Mouse (Mus musculus) MEL (cell line): ENCODE measurements around the gene Hpd. TPM values are rescaled to one million over a fixed set of nuclear protein-coding genes. Genes with fewer than 3 reads are reported as not detected.
A peak's percentile ranks its signal among the peaks of the same experiment; 100 is the strongest.

ENCODE experiments used
- DNase-seq: peaks from one replicate; pipeline ENCODE4 v3.0.0; 2011; ENCODE audit warnings: low read depth, low spot score
- H3K27ac ChIP-seq: 2 replicates; pipeline ENCODE4 v1.5.1; 2012; ENCODE audit warnings: low read depth, mild to moderate bottlenecking, control low read depth, low read length, moderate library complexity; ENCODE audit not compliant: control insufficient read depth
- H3K27me3 ChIP-seq, 2 experiments: fragments of 150-350 bp in 1 of 2; sonication (generic) in 1 of 2; 2 replicates each; pipeline ENCODE4 v1.6.1; 2012; ENCODE audit warnings: low read length in 2 of 2, mild to moderate bottlenecking in 2 of 2, improper control_type of control experiment in 1 of 2, moderate library complexity in 1 of 2; ENCODE audit not compliant: insufficient read depth in 2 of 2, control insufficient read depth in 1 of 2
- H3K36me3 ChIP-seq, 2 experiments: 2 replicates each; pipeline ENCODE4 v1.6.1; 2012 to 2014; ENCODE audit warnings: low read length in 2 of 2, improper control_type of control experiment in 1 of 2, inconsistent platforms in 1 of 2, mild to moderate bottlenecking in 1 of 2; ENCODE audit not compliant: insufficient read depth in 2 of 2, control insufficient read depth in 1 of 2
- H3K4me1 ChIP-seq, 2 experiments: fragments of 150-350 bp in 1 of 2; sonication (generic) in 1 of 2; 2 replicates each; pipeline ENCODE4 v1.6.1; 2012; ENCODE audit warnings: low read length in 2 of 2, improper control_type of control experiment in 1 of 2, mild to moderate bottlenecking in 1 of 2; ENCODE audit not compliant: insufficient read depth in 2 of 2, control insufficient read depth in 1 of 2
- H3K4me3 ChIP-seq, 2 experiments: fragments of 150-350 bp in 1 of 2; sonication (generic) in 1 of 2; 2 replicates each; pipeline ENCODE4 v1.5.1; 2012; ENCODE audit warnings: low read depth in 2 of 2, low read length in 2 of 2, mild to moderate bottlenecking in 2 of 2, moderate library complexity in 2 of 2, control low read depth in 1 of 2, improper control_type of control experiment in 1 of 2; ENCODE audit not compliant: control insufficient read depth in 1 of 2, insufficient read depth in 1 of 2
- H3K79me2 ChIP-seq: 2 replicates; pipeline ENCODE4 v1.6.1; 2012; ENCODE audit warnings: mild to moderate bottlenecking, low read length, moderate library complexity; ENCODE audit not compliant: control insufficient read depth, poor library complexity, insufficient read depth
- H3K9ac ChIP-seq: 2 replicates; pipeline ENCODE4 v1.6.1; 2012; ENCODE audit warnings: low read depth, mild to moderate bottlenecking, control low read depth, low read length, moderate library complexity; ENCODE audit not compliant: control insufficient read depth, poor library complexity, severe bottlenecking
- H3K9me3 ChIP-seq: fragments of 150-350 bp; sonication (generic); replicated peaks from 2 replicates; pipeline ENCODE4 v1.6.1; 2012; ENCODE audit warnings: mild to moderate bottlenecking, low read length, improper control_type of control experiment, moderate library complexity; ENCODE audit not compliant: insufficient read depth
- CHD2 ChIP-seq: IDR thresholded peaks from 2 replicates; pipeline ENCODE4 v1.6.1; 2011; ENCODE audit warnings: low read length, improper control_type of control experiment
- ELF1 ChIP-seq: IDR thresholded peaks from 2 replicates; pipeline ENCODE4 v1.6.1; 2014; ENCODE audit warnings: low read depth, mild to moderate bottlenecking, inconsistent platforms, low read length, improper control_type of control experiment, moderate library complexity
- EP300 ChIP-seq, 2 experiments: IDR thresholded peaks; 2 replicates each; pipeline ENCODE4 v1.6.1; 2011; ENCODE audit warnings: improper control_type of control experiment in 2 of 2, low read length in 2 of 2, low read depth in 1 of 2, mild to moderate bottlenecking in 1 of 2
- ETS1 ChIP-seq: IDR thresholded peaks from 2 replicates; pipeline ENCODE4 v1.6.1; 2012; ENCODE audit warnings: low read depth, mild to moderate bottlenecking, inconsistent platforms, low read length, improper control_type of control experiment, moderate library complexity
- GABPA ChIP-seq: IDR thresholded peaks from 2 replicates; pipeline ENCODE4 v1.6.1; 2012; ENCODE audit warnings: low read depth, mild to moderate bottlenecking, inconsistent platforms, low read length, improper control_type of control experiment, moderate library complexity
- GATA1 ChIP-seq: IDR thresholded peaks from 2 replicates; pipeline ENCODE4 v1.6.1; 2011; ENCODE audit warnings: low read depth, low read length, improper control_type of control experiment
- HCFC1 ChIP-seq: IDR thresholded peaks from 2 replicates; pipeline ENCODE4 v1.6.1; 2012; ENCODE audit warnings: low read depth, mild to moderate bottlenecking, inconsistent platforms, low read length, improper control_type of control experiment, moderate library complexity
- KAT2A ChIP-seq: conservative IDR thresholded peaks from 2 replicates; pipeline ENCODE4 v1.6.1; 2012; ENCODE audit warnings: low read depth, low read length, improper control_type of control experiment, inconsistent platforms
- MAFK ChIP-seq: IDR thresholded peaks from 2 replicates; pipeline ENCODE4 v1.6.1; 2011; ENCODE audit warnings: low read depth, mild to moderate bottlenecking, low read length, improper control_type of control experiment, borderline replicate concordance
- MAX ChIP-seq: IDR thresholded peaks from 2 replicates; pipeline ENCODE4 v1.6.1; 2011; ENCODE audit warnings: low read length, improper control_type of control experiment
- MAZ ChIP-seq: IDR thresholded peaks from 2 replicates; pipeline ENCODE4 v1.6.1; 2012; ENCODE audit warnings: low read depth, mild to moderate bottlenecking, inconsistent platforms, low read length, improper control_type of control experiment
- MXI1 ChIP-seq: IDR thresholded peaks from 2 replicates; pipeline ENCODE4 v1.6.1; 2011; ENCODE audit warnings: mild to moderate bottlenecking, low read depth, low read length, improper control_type of control experiment
- MYB ChIP-seq: IDR thresholded peaks from 2 replicates; pipeline ENCODE4 v1.6.1; 2011; ENCODE audit warnings: mild to moderate bottlenecking, low read depth, low read length, improper control_type of control experiment
- MYC ChIP-seq: IDR thresholded peaks from 2 replicates; pipeline ENCODE4 v1.6.1; 2011; ENCODE audit warnings: low read depth, mild to moderate bottlenecking, low read length, improper control_type of control experiment, moderate library complexity
- NRF1 ChIP-seq: IDR thresholded peaks from 2 replicates; pipeline ENCODE4 v1.6.1; 2014; ENCODE audit warnings: low read depth, mild to moderate bottlenecking, inconsistent platforms, low read length, improper control_type of control experiment, moderate library complexity; ENCODE audit not compliant: poor library complexity, insufficient read depth, severe bottlenecking
- POLR2A ChIP-seq, 2 experiments: IDR thresholded peaks; 2 replicates each; pipeline ENCODE4 v1.6.1; 2011 to 2012; ENCODE audit warnings: low read length in 2 of 2, mild to moderate bottlenecking in 2 of 2, control low read depth in 1 of 2, improper control_type of control experiment in 1 of 2, low read depth in 1 of 2, moderate library complexity in 1 of 2; ENCODE audit not compliant: control insufficient read depth in 1 of 2, insufficient read depth in 1 of 2, poor library complexity in 1 of 2
- POLR2AphosphoS2 ChIP-seq: IDR thresholded peaks from 2 replicates; pipeline ENCODE4 v1.6.1; 2011; ENCODE audit warnings: low read length, improper control_type of control experiment
- RAD21 ChIP-seq: IDR thresholded peaks from 2 replicates; pipeline ENCODE4 v1.6.1; 2011; ENCODE audit warnings: mild to moderate bottlenecking, low read depth, low read length, improper control_type of control experiment
- RCOR1 ChIP-seq: IDR thresholded peaks from 2 replicates; pipeline ENCODE4 v1.6.1; 2012; ENCODE audit warnings: low read depth, mild to moderate bottlenecking, inconsistent platforms, low read length, improper control_type of control experiment
- SIN3A ChIP-seq: IDR thresholded peaks from 2 replicates; pipeline ENCODE4 v1.6.1; 2012; ENCODE audit warnings: low read length, improper control_type of control experiment, inconsistent platforms
- SMC3 ChIP-seq: IDR thresholded peaks from 2 replicates; pipeline ENCODE4 v1.6.1; 2011; ENCODE audit warnings: low read depth, low read length, improper control_type of control experiment
- TAL1 ChIP-seq: IDR thresholded peaks from 2 replicates; pipeline ENCODE4 v1.6.1; 2012; ENCODE audit warnings: mild to moderate bottlenecking, inconsistent platforms, low read length, moderate library complexity, mixed read lengths
- TBP ChIP-seq: IDR thresholded peaks from 2 replicates; pipeline ENCODE4 v1.8.0; 2011; ENCODE audit warnings: low read depth, low read length, improper control_type of control experiment
- TCF12 ChIP-seq: IDR thresholded peaks from 2 replicates; pipeline ENCODE4 v1.6.1; 2014; ENCODE audit warnings: low read depth, mild to moderate bottlenecking, inconsistent platforms, low read length, improper control_type of control experiment, moderate library complexity
- UBTF ChIP-seq: IDR thresholded peaks from 2 replicates; pipeline ENCODE4 v1.6.1; 2012; ENCODE audit warnings: low read depth, mild to moderate bottlenecking, inconsistent platforms, low read length, improper control_type of control experiment, moderate library complexity, borderline replicate concordance; ENCODE audit not compliant: insufficient read depth
- USF1 ChIP-seq: IDR thresholded peaks from 2 replicates; pipeline ENCODE4 v1.6.1; 2014; ENCODE audit warnings: low read depth, mild to moderate bottlenecking, inconsistent platforms, low read length, improper control_type of control experiment, moderate library complexity
- ZC3H11A ChIP-seq: IDR thresholded peaks from 2 replicates; pipeline ENCODE4 v1.6.1; 2012; ENCODE audit warnings: low read depth, mild to moderate bottlenecking, inconsistent platforms, low read length, improper control_type of control experiment
- ZKSCAN1 ChIP-seq: IDR thresholded peaks from 2 replicates; pipeline ENCODE4 v1.6.1; 2012; ENCODE audit warnings: low read depth, mild to moderate bottlenecking, inconsistent platforms, low read length, improper control_type of control experiment, moderate library complexity
- ZMIZ1 ChIP-seq: IDR thresholded peaks from 2 replicates; pipeline ENCODE4 v1.6.1; 2012; ENCODE audit warnings: low read depth, mild to moderate bottlenecking, inconsistent platforms, low read length, improper control_type of control experiment, moderate library complexity
- polyA plus RNA-seq, 2 experiments: library from polyadenylated mRNA; stranded (reverse) in 1 of 2; unstranded in 1 of 2; fragments of >175 nt in 1 of 2; fragments of >200 nt in 1 of 2; gene quantifications; 2 replicates each; pipeline versions ENCODE4 v1.2.1 to v1.2.4; 2012; ENCODE audit warnings: low replicate concordance in 2 of 2, low read depth in 1 of 2; ENCODE audit not compliant: insufficient read length in 2 of 2, insufficient read depth in 1 of 2, missing spikeins in 1 of 2
- total RNA-seq: library from RNA; depleted of rRNA; stranded (reverse); fragments of 300-350 nt; gene quantifications from 2 replicates; pipeline ENCODE4 v1.2.3, GENCODE M21; 2012

The Hpd gene
- total and polyA plus RNA-seq, 3 experiments, result not detected

DNA sequence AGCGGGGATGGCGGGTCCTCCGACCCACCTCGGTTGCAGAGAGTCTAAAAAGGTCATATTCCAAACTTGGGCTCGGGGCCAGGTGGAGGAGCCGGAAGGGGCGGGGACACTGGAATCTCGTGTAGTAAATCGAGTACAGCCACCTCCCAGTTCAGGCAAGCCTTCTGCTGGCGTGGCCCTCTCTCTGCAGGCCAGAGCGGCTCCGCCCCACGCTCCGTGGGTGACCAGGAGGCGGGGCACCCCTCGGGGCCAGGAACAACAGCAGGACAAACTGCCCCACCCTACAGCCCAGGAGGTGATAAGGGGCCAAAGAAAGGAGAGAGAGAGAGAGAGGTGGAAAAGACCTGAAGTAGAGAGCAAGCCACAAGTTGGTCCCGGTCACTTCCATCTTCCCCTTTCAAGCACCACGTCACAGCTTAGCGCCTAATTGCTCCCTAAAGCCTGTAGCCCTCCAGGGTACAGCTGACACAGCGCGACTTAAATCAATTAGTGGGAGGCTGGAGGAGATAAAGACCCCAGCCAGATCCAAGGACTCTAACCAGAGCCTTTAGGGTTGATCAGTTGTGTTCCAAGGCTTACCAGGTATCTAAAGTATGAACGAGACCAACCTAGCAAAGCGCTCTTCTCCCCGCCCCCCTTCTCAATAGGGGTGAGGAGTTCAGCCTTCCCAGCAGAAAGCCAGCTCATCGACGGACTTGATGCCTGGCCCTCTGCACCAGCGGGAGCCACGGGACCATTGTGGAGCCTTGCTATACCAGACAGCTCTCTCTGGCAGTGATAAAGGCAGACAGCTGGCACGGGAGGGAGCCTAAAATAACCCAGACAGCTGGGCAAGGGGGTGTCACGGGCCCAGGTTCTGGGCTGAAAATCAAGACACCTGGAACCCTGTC, 46.8 kb downstream of the Hpd start (continued):
- TF ChIP-seq HCFC1 (0 out of 2 replicates have a peak, but pooled peaks have one; percentile 15), ZMIZ1 (no peak; the same call in 1 of the 2 replicates), SMC3 (no peak; the same call in 1 of the 2 replicates), MAFK (no peak), MAX (no peak), CHD2 (no peak), MAZ (no peak; the same call in 1 of the 2 replicates), ETS1 (peak; percentile 74), KAT2A (no peak; the same call in 1 of the 2 replicates), TBP (peak; percentile 82), UBTF (no peak), TAL1 (no peak)

DNA sequence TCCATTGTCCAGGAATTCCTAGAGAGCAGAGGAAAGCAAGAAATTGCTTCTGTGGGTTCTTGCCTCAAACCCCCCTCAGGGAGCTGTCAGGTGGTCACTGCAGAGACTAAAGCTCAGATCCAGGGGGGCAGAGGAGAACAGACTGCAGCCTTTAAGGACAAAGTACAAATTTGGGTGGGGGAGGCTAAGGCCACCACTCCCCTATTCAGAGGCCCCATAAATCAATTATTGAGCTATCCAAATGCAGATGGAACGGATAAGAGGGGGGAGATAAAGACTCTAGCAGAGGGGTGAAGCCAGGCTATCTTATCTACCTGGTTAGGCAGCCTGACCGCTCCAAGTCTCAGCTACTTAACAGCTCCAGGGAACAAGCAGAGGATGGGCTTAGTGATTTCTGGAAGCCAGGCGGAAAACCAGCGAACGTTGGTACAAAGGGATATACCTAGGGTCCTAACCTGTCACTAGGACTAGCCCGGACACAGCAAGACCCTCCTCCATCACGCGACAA, 47.6 kb downstream of the Hpd start:
- H3K9ac ChIP-seq, result peak overlapping the region; percentile 55
- no peaks in the 10 kb centered on the region for H3K9me3 ChIP-seq
- H3K27me3 ChIP-seq, result no peaks in the 10 kb centered on the region
- DNase-seq, result no peak
- H3K4me3 ChIP-seq, result peak overlapping the region; percentile 23 to 27; a peak in 3 of 4 replicates
- peaks cover 0 to 29% of the 10 kb centered on the region in 2 experiments; a peak in 2 of 4 replicates for H3K36me3 ChIP-seq
- H3K4me1 ChIP-seq, result peaks cover 4 to 35% of the 10 kb centered on the region in 2 experiments; a peak in 3 of 4 replicates
- H3K79me2 ChIP-seq, result peaks cover 33% of the 10 kb centered on the region
- H3K27ac ChIP-seq, result peak overlapping the region; percentile 100
- TF ChIP-seq TBP, result no peak
- TF ChIP-seq MXI1, result 0 out of 2 replicates have a peak, but pooled peaks have one; percentile 21
- TF ChIP-seq POLR2A (IDR thresholded peaks at IDR 0.05; ENCODE audit: control insufficient read depth in 1 of 2, insufficient read depth in 1 of 2, low read depth in 1 of 2, low read length in 2 of 2, poor library complexity in 1 of 2), result no peak
- no peak for TF ChIP-seq MAX
- TF ChIP-seq RAD21, result no peak; the same call in 1 of the 2 replicates
- no peak for TF ChIP-seq ZC3H11A
- peak; percentile 69 for TF ChIP-seq GATA1
- no peak for TF ChIP-seq MAFK
- no peak for TF ChIP-seq NRF1
- no peak; the same call in 1 of the 2 replicates for TF ChIP-seq SIN3A
- TF ChIP-seq RCOR1, result 0 out of 2 replicates have a peak, but pooled peaks have one; percentile 20
- TF ChIP-seq MAZ, result 0 out of 2 replicates have a peak, but pooled peaks have one; percentile 34
- TF ChIP-seq ZMIZ1, result 0 out of 2 replicates have a peak, but pooled peaks have one; percentile 31
- 0 out of 2 replicates have a peak, but pooled peaks have one; percentile 16 for TF ChIP-seq USF1
- TF ChIP-seq ELF1, result no peak
- no peak for TF ChIP-seq CHD2
- no peak for TF ChIP-seq MYB
- no peak for TF ChIP-seq MYC
- TF ChIP-seq KAT2A, result no peak
- TF ChIP-seq EP300 (IDR thresholded peaks at IDR 0.05; ENCODE audit: low read depth in 1 of 2, low read length in 2 of 2), result peak; percentile 15 to 30; a peak in 2 of 4 replicates
- no peak for TF ChIP-seq ZKSCAN1
- no peak for TF ChIP-seq POLR2AphosphoS2
- no peak for TF ChIP-seq GABPA
- 0 out of 2 replicates have a peak, but pooled peaks have one; percentile 14 for TF ChIP-seq TCF12
